Mouse (Mus musculus) layer of hippocampus, adult 9-11 months (tissue): Measurements from ENCODE around the gene Stac2.

Experiments
- DNase-seq: peaks from one replicate; pipeline ENCODE4 v3.0.0; 2022

Stac2 gene

GRCm38 (mm10) chr11:98052989-98053834, at the start of gene Stac2:
Stac2 (minus strand) TSS chr11:98053462.
- DNase-seq: no peak

GRCm38 (mm10) chr11:98101332-98101731, 48.1 kb upstream of the Stac2 start:
- no peak for DNase-seq

GRCm38 (mm10) chr11:98090583-98090982, 37.3 kb upstream of the Stac2 start:
- DNase-seq: no peak

- peak; percentile 38 for DNase-seq
Measured at GRCm38 (mm10) chr11:98088224-98088623, 35.0 kb upstream of the Stac2 start.

DNA sequence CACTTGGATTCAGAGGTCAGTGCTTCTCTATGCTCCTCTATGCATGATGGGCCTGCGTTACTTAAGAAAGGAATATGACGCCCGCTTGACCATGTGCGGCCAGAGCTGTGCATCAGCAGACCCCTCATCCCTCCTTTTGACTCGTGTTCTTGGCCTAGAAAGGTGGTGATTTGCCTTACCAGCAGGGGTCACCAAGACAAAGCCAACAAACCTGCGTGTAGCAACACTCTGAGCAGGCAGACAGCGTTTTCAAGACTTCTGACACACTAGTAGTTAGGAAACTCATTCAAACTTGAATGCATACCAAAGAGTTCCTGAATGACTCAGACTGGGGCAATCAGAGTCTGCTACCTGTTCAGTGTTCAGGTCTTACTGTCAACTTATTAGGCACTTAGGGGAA, 33.3 kb upstream of the Stac2 start:
- DNase-seq: no peak

DNA sequence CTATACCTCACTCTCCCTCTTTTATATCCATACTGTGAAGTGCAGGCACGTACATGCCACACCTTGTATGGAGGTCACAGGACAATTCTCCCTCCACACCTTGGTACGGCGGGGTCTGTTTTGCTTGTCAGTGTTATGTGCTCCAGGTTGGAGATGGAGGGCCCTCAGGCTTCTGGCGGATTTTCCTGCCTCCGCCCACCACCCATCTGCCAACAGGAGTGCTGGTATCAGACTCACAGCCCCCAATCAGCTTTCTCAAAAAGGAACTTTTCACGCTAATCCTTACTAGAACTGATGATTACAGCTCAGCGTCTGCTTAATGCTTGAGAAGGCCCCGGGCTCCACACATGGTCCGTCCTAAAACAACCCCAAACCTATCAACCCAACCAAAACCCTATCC, 32.9 kb upstream of the Stac2 start:
- DNase-seq: peak; percentile 38

GRCm38 (mm10) chr11:98082745-98083144, 29.5 kb upstream of the Stac2 start:
- DNase-seq: no peak

DNA sequence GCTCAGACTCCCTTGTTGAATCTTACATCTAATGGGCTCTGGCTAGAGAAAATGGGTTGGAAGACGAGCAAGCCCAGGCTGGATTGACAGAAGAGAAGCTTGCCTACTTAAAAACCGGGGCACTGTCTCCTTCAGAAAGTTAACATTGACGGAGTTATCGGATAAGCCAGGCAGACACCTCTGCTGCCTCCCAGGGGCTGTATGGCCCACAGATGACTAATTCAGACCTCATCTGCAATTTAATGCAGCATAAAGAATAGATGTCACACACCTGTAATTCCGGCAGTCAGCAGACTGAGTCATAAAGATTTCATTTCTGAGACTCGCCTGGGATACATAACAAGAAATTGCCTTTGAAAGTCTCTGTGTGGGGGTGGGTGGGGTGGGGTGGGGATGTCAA, 27.2 kb upstream of the Stac2 start:
- no peak for DNase-seq

GRCm38 (mm10) chr11:98077086-98077485, 23.8 kb upstream of the Stac2 start:
- no peak for DNase-seq

DNA sequence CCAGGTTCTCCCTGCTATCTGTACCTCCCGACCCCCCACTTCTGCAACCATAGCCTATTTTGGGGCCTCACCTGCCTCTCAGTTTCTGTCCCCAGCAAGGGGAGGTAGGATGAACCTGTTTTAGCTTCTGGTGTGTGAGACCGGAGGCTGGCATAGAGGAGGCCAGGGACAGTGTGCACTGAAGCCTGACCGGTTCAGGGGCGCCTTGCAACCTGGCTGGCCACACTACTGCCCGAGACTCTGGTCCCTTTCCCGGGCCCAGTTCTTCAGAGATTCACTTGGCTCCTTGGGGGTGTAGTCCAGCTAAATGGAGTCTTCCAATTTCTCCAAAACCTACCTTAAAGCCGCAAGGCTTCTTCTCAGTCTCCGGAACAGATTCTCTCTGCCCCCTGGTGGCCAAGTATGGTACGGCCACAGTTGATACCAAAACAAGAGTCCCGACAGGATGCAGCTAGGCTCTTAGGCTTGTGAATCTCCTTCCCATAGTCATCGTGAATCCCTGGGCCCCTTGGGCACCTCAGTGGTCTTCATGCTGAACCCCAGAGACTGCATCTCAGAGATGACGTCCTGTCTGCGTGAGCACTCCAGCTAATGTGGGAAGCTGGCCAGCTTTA, 22.0 kb upstream of the Stac2 start:
- peak; percentile 87 for DNase-seq

GRCm38 (mm10) chr11:98073442-98073841, 20.2 kb upstream of the Stac2 start:
- no peak for DNase-seq

DNA sequence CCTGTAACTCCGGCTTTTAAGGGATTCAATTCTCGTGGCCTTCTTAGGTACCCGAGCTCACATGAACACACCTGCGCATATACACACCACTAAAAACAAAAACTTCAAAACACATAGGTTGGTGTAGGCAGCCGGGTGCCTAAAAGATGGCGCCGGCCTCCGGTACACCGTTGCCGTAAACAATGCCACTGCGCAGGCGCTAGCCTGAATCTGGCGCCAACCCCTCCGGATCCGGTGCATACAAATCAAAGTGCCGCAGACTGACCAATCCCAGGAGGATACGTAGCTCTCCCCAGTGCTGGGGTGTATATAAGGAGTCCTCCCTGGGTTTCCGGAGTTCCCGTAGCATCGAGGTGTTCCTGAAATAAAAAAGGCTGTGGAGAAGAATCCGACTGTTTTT, 14.0 kb upstream of the Stac2 start:
- DNase-seq: no peak

- DNase-seq: no peak
Measured at GRCm38 (mm10) chr11:98066201-98066600, 12.9 kb upstream of the Stac2 start.

- DNase-seq: no peak
Measured at GRCm38 (mm10) chr11:98061904-98062562, 8.8 kb upstream of the Stac2 start.

DNA sequence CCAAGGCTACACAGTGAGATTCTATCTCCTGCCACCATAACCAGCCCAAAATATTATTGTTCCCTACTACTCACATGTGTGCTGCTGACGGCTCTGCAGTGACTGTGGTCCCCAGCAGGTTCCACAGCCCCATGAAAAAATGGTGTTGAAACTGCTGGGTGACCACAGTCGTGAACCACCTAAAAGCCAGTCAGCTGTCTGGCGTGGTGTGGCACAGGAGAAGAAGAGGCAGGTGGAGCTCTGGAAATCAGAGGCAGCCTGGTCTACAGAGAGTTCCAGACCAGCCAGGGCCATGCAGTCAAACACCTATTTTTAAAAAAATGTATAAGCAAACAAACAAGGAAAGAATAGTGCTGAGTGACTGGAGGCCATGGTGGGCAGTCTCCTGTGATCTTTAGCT, 8.2 kb upstream of the Stac2 start:
- DNase-seq: no peak

GRCm38 (mm10) chr11:98060104-98060692, 6.9 kb upstream of the Stac2 start:
- no peak for DNase-seq

DNA sequence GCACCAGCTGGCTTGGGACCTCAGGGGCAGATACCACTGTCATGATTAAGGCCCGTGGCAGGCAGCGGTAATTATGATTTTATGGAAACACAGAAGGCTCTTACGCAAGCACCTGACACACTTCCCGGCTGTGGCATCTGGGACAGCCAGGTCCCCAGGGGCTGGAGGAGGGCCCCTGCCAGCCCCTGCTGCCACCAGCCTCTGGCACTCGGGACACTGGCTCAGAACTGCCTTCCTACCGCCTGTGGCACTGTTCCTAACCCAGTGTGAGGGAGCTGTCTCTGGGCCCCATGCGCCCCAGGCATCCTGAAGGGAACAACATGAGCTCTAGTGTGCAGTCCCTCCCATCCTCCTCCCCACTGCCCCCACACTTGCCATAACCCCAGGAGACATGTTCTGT, 6.4 kb upstream of the Stac2 start:
- no peak for DNase-seq

- no peak for DNase-seq
Measured at GRCm38 (mm10) chr11:98057998-98058397, 4.7 kb upstream of the Stac2 start.

- DNase-seq: no peak
Measured at GRCm38 (mm10) chr11:98057466-98057865, 4.2 kb upstream of the Stac2 start.

- no peak for DNase-seq
Measured at GRCm38 (mm10) chr11:98052129-98052988, 903 bp downstream of the Stac2 start.

DNA sequence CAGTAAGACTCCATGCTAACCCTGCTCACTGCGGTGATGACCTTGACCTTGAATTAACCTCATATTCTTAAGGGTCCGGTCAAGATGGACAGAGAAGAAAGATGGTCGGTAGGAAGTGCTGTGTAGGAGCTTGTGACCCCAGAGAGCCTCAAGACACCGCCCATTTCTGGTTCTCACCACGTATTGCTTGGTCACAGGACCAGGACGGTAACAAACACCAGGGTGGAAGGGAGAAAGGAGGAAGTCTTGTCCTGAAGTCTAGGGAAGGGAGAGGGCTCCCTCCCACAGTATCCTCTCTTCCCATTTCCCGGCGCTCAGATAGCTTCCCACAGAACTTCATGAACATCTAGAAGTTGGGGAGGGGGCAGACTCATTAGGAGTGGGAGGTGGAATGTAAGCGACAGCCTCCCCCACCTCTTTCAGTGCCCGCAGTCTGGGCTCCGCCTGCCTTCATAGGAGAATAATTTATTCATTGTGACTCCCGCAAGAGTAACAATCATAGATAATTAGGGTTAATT, 1.6 kb downstream of the Stac2 start:
- no peak for DNase-seq

- no peak for DNase-seq
Measured at GRCm38 (mm10) chr11:98050940-98051339, 2.3 kb downstream of the Stac2 start.

DNA sequence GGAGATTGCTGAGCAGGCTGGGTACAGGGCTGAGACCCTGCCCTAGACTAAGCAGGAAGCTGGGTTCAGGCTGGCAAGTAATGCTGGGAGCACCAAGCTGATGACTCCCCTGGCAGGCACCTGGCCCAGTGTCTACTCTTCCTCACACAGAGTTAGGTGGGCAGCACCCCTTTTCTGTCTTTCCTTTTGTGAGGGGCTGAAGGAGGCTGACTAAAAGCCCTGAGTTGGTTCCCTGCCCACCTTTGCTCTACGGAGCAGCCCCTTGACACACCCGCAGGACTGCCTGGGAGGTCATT, 2.8 kb downstream of the Stac2 start:
- no peak for DNase-seq
